Mouse (Mus musculus): ENCODE data around the gene Ikzf2.

The Ikzf2 gene

DNA sequence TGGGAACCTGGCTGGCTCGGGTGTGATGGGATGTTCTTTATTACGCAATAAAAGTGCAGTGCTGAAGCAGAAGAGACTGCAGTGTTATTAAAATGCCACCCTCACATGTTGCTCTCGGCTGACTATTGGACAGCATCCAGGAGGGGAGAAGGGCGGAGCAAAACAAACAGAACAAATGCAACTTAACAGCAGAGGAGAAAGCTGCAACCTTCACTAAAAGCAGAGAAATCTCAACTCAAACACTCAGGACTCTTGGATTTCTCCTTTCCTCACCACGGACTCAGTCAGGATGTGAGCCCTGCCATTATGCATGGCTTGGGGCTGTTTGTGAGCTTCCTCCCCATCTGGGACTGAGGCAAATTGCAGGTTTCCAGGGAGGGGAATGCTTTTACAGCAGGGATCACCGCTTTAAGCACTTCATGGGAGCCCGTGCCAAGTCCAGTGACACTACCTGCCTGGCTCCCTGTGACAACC, 95.7 kb downstream of the Ikzf2 start:
- no peak for DNase-seq

DNA sequence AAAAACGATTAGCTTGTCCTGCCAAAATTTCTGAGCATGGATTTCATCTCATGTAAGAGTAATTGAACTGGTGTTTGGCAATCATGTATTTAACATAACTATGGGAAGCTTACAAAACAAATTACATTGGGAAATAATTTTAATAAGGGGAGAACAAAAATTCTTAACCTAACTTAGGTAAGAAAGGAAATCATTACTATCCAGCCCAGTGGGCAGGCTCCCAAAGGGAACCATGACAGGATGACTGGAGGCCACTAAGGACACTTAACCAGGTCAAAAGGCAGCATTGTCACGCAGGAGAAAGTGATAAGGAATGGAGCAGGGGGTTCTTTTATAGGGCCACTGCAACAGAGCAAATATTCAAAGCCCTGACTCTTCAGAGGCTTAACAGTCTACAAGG, 101.5 kb downstream of the Ikzf2 start:
- no peak for DNase-seq

DNA sequence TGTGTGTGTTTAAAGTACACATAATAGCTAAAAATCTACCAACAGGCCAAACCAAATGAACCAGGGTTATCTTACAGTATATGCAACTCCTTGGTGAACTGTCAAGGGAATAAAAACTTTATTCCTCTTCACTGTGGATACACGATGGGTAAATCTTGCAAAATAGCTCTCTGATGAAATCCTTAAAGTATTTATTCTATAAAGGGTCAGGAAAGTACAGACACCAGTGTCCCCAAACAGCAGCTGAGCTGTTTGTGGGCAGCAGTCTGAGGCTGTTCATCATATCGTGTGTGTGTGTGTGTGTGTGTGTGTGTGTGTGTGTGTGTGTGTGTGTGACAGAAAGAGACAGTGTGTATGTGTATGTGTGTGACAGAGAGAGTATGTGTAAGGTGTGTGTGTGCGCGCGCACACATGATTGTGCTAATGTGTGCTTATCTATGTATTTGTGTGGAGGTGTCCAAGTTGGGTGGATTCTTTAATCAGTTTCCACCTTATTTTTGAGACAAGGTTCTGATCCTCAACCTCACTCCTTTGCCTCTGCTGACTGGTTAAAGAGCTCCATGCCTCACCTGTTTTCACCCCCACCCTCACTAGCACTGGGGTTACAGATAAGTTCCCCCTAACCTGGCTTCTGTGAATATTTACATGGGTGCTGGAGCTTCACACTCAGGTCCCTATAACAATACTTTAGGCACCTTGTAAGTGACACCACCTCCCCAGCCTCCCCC, 102.9 kb downstream of the Ikzf2 start:
- DNase-seq: no peak

DNA sequence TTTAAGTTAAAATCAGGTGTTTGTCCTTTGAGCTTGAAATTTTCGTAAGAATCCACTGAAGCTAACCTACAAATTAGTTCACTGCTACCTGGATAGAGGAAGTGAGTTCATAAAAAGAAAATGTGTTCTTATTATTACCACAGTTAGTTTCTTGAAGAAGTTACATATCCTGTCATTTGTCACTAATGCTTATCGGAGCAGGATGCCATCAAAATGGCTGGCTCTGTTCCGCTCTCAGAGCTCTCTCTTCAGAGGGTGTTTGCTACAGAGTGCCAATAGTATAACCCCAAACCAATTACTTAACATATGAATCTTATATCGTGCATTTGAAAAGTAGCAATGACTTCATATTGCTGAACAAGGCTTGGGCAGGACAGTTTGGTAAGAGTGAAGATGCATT, 108.1 kb downstream of the Ikzf2 start:
- no peak for DNase-seq

DNA sequence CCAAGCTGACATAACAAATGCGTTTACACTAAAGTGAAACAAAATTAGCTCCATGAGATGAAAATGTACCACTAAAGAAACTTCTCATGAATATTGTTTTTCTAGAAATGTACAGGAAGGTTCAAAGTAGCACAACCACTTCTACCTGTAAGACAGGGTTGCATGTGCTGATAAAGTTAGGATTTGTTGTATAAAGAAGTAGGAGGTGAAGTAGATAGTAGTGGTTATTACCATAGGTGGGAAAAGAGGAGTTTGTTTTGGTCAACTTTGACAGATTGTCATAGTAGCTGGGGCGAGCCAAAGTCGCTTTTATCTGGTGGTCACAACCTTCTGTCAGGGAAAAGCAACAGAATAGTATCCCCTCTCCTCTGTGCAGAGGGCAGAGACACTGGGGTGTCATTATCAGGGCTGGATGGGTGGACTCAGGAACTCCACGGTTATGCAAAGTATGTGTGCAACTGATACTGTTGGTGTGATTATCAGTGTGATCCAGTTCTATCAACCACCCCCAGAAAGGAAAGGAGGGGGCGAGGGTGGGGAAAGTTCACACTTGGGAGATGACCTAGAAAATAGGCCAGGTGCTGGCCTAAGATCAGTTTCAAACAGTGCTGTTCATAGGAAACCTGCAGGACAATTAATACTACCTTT, 127.5 kb downstream of the Ikzf2 start:
- DNase-seq: no peak

DNA sequence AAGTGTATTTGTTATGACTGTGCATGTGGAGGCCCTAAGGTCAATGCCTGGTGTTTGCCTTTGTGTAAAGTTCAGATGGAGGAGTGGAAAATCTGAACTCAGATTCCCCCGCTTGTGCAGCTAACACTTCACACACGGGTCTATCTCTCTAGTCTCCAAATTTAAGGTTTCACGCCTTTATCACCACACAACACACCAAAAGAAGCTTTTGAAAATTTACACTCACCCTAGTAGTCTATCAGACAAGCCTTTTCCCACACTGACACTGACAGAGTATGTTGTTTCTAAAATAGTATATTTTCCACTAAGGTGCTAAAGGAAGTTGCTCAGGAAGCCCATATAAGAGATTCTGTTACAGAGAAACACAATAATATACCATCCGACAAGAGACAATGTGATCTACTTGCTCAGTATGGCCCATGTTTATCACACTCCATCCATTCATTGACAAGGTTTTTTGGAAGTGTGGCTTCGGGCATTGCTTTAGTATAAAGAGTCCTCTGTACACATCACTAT, 131.4 kb downstream of the Ikzf2 start:
- no peak for DNase-seq

DNA sequence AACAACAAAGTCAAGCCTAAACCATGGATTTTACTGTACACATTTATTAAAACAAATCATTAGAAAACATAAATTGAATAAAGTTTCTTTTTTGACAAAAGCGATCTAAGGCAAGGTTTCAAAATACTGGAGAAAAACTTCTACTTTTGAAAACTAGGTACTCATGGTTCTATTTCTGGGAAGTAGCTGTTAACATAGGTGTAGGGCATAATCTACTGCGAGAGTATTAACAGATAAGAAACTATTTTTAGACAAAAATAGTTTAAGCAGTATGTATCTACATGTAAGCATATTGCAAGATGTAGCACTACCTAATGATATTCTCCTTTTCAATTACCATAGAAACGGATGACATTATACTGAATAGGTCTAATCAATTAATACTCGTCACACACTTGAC, 137.1 kb downstream of the Ikzf2 start:
- DNase-seq: no peak

DNA sequence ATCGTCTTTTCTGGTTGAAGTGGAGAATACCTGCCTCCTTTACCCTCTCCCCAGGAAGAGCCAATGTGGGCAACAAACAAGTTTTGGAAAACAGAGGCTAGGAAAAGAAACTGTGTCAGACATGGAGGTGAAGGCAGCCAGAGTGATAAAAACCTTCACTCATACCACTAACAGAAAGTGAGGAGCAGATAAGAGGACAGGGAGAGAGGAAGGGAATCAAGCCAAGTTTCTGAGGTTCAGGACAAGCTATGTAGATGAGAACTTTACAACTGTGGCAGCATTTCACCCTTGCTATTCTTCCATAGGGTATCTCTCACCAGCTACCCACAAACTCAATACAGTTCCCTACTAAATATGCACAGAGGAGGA, 141.2 kb downstream of the Ikzf2 start:
- DNase-seq: no peak

DNA sequence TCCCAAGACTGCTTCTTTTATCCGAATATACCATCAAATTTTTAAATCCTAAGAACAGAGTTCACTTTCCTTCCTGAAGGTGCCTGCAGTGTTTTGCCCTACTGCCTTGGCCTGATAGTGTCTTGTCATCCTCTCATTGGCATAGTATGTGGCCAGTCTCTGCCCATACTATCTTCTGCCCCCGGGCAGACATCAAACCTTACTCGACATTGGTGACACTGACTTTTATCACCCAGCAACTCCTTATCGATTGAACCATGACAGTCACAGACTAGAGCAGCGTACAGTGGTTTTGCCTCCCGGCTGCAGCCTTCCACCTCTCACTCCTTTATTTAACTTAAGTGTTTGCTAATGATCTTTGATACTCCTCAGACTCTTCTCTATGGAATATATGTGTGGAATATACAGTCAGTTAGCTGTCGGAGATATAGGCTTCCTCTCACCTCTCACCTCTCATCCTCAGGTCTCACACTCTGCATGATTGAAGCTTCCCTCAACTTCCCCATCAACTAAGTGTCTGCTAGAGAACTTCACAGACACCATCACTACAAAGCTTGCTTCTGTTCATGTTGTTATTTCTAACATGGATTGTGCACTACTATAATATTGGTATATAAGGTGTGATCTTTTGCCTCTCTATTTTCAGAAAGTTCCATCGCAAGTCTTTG, 141.7 kb downstream of the Ikzf2 start:
- DNase-seq: no peak

DNA sequence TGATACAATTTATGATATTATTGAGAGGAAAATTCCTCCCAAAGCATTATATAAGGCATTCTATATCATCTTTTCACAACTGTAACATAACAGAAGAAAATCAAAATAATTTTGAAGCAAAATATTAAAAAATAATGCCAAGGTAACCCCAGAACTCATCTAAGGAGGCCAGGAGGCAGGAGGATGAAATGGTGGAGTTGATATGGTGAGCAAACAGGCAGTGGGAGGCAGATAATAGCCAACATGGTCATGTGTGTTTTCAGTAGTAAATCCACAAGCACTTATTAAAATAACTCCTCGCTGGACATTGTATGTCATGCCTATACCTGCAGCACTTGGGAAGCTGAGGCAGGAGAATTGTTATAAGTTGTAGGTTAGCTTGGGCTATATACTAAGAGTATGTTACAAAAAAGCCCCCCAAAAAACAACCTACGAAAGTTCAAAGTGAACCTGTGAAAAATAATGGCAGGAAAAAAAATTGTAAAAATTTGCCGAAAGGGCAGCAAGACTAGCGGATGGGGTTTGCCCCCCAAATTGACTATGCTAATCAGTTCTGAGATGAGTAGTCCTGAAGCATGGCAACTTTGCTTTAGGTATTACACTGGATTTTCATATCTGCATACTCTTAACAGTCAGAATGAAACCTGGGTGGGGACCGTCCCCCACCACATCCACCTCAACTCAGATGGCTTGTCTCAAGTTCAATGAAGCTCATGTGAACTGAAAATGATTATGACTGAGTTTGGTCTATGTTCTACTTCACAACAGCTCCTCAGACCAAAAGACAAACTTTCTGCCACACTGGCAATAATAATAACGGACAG, 143.1 kb downstream of the Ikzf2 start:
- no peak for DNase-seq

DNA sequence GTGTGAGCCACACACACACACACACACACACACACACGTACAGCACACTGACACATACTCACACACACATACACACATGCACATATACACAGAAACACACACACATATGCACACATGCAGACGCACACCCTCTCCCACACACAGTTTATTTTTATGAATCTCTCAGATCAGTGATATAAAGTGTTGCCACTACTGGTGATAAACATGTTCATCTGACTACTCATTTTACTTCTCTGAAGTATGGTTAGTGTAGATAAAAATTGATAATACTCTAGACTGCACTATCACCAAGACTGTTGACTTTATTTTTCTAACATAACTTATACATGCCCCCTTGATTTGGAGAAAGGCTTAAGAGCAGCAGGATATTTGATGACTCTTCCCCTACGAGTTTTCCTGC, 144.5 kb downstream of the Ikzf2 start:
- DNase-seq: no peak

DNA sequence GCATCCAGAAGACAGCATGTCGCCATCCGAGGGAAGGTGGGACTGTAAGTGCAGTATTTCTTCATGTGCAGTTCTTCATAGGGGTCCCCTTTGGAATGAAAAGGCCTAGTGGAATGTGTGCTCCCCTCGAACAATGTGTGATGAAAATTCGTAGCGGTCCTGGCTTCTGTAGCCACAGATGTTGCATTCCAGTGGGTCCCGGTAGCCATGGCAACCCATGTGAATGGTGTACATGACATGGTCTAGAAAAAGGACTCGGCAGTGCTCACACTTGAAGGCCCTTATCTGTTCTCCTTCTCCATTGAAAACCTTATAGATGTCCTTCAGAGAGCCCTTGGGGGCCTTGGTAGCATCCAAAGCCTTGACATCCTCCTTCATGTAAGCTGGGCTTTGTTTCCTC, 148.4 kb downstream of the Ikzf2 start:
- DNase-seq: no peak

DNA sequence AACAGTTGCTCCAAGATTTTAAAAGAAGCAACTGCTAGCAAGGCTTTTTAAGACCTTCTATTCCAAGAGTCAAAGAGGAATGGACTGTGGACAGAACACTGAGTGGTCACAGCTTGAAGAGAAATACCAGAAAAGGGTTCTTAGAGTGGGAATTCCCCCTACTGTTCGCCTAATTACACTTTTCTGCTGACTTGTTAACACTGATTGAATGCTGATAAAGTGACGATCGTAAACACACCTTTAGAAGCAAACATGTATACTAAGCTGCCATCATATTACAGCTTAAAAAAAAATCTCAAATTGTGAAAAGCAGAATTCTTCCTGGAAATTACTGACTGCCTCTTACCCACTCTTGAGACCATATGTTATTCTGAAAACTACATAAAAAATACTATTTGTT, 149.4 kb downstream of the Ikzf2 start:
- DNase-seq: no peak

DNA sequence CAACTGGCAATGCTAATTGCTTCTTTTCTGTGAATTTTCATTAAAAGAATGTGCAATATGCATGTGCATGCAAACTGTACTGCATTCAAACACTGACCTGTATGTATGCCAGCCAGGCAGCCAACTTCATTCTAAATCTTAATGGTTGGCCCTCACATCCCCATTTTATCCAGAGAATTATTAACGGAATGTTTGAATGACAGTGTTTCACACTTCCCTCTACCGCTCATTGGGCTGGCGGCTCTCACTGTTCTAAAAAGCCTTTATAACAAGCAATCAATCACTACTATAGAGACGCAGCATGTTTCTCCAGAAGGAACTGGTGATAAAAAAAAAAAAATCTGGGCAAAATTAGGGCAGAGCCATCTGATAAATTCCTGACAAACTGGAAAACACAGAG, 151.5 kb downstream of the Ikzf2 start:
- no peak for DNase-seq

DNA sequence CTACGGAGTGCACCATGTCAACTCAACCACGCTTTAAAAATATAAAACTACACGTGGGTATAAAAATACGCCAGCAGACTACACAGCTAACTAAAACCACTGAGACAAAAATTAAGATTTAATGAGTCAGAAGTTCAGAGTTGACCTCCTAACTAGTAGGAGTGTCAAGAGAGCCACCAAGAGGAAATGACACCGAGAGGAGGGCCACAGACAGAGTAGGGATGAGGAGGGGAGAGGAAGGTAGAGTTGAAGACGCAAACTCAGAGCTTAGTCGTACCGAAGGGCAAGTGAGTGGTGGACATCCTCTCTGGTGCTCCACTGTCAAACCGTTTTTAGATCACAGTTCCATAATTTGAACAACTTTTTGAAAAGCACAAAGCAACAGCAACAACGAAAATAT, 154.0 kb downstream of the Ikzf2 start:
- DNase-seq: no peak

DNA sequence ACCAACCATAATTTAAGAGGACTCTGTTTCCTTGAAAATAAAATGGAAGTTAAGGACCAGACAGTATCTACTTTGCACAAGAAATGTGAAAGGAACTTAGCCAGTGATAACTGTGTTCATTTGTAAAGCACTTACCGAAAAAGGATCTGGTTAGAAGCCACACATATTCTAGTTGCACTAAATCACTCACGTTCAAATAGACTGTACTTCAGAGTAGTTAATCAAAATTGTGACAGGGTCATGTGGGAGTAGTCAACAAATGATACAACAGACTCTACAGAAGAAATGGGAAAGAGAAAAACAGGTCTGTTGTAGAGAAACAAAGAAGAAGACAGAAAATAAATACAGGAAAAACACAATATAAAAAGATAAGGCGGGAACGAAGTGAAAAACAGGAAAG, 158.3 kb downstream of the Ikzf2 start:
- DNase-seq: no peak

DNA sequence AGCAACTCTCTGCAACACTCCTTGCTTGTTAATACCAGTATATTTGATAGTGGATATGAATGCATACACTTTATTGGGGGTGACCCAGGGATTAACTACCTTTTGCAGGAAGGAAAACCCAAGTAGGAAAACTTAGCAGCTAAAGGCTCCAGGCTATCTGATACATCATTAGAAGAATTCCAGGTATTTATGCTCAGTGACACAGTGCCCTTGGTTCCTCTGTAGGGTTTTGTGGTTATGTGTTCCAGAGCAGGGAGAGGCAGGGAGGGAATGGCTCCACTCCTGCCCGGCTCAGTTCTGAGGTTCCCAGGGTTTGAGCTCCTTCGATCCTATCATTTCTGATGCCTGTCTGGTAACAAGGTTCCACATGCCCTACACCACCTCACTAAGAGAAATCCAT, 165.4 kb downstream of the Ikzf2 start:
- no peak for DNase-seq

DNA sequence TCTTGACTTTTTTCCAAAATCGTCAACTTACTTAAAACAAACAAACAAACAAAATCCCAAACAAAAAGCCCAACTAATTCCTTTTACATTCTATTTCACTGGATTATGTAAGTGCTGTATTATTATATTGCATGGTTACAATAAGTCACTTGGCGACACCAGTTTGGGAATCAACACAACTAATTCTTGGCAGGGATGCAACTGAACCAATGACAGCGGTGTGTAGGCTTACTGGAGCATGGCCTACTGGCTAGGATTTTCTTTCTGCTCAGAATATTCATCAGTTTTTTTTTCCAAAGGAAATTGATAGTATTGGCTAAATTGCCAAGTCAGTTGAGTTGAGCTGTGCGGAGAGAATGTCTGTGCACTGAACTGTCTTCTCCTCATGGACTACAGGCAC, 167.7 kb downstream of the Ikzf2 start:
- DNase-seq: no peak

DNA sequence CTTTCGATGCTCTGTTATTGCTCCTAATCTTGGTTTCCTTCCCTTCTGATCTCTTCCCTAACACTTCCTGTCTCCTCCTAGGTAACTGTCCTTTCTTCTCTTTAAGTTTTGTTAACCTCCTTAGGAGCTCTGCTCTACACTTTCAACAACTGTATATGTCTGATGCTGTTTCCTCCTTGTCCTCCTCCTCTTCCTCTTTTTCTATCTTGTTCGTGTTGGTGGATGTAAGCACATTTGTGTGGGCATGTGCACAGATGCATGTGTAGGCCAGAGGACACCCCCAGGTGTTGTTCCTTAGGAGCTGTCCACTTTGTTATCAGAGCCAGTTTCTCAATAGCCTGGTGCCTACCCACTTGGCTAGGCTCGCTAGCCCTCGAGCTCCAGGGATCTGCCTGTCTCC, 169.0 kb downstream of the Ikzf2 start:
- no peak for DNase-seq

DNA sequence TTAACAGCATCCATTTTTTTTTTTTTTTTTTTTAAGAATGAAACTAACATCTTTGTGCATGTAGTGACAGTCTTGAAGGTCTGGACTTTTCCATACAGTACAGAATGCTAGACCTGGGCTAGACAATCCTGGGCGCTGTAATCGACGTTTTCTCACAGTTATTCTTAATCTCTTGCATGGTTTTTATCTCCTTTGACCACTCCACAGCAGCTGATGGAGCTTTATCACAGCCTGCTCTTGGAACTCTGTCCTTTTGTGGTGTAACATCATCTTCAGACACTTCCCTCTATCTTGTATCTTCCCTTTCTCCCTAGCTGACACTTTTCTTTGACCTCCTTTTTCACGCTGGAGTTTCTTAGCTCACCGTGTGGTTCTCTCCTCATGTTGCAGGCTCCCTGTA, 170.9 kb downstream of the Ikzf2 start:
- no peak for DNase-seq

DNA sequence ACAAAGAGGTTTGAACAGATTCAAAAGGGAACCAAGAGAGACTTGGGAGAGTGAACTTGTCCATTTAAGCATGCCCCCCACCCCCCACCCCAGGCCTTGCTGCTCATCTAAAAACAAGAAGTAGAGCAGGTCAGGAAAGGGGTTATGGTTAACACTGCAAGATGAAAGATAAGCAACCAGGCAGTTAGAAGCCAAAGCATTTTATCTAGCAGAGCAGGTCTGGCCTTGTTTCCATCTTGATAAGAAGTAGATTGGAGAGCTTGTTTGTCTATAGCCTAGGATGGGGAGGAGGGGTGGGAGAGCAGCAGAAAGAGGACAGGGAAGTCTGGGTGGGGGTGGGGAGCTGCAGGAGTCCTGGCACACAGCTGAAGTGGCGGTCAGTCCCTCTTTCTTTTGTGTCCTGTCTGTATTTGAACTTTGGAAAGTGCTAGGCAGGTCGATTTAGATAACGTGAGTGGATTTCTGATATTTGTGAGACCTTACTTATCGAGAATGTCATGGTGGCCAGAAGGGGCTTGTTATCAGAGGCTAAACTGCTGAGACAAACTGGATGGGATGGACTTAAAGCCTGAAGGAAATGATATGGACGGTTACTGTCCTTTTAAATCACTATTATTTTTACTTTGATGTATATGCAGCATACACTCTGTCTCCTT, 173.3 kb downstream of the Ikzf2 start:
- DNase-seq: no peak

DNA sequence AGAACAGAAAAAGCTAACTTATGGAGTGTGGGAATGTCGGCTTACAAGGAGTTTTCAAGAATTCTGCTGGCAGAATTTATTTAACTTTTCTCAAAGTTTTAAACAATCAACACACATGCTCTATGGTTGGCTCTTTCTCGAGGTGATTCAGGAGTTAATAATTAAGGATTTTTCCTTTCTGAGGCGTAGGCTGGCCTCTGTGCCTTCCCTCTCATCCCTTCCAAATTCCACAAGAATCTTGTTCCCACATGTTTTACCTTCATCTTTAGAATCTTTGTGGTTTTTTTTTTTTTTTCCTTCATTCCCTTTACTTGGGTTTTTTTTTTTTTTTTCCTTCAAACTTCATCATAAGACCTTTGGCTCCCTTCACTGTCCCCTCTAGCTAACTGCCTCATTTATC, 178.8 kb downstream of the Ikzf2 start:
- no peak for DNase-seq

DNA sequence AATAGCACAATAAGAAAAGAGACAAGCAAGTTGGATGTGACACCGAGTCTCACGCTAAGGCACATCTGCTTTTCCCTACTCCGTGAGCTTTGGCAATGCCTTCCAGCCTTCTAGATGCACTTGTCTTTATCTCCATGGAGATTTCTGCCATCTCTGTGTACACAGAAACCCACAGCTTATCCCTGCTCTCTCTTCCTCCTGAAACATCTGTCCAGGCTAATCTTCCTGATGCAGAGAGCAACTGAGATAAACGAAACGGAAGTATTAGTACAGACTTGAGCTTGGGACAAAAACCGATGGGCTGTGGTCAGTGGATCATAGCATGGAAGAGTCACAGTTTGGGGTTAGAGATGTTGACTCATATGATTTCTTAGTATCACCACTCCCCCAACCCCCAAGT, 179.5 kb downstream of the Ikzf2 start:
- DNase-seq: no peak
